Mouse (Mus musculus): ENCODE data around the gene Fbxo36. TPM values are rescaled to one million over a fixed set of nuclear protein-coding genes. Genes with fewer than 3 reads are reported as not detected.

Fbxo36 gene
- total RNA-seq, 2 experiments from 2014 or later = 3.0 to 3.6 TPM

DNA sequence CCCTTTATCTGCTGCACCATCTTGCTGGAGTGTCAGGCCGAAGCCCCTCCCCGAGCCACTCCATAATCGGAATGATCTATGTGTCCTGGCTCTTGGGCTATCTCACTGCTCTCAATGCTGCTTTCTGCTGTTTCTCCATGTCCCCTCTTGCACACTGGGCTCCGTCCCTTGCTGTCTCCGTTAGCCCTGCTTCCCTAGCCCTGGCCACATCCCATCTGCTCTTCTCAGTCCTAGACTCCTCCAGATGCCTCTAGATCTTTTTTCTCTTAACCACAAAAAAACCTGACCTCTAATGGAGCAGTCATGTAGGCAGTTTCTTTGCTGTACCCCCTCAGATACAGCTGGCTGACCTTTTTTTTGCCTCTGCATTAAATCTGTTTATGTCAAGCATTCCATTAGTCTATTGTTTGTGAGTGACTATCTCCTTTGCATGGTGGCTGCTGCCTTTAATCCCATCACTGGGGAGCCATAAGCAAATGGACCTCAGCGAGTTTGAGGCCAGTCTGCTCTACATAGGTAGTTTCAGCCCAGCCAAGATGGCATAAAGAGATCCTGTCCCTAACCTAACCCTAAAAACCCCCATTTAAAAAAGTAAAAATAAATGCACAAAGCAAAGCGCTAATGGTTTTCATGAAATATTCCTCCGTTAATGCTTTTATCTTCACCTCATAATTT lies 49.8 kb downstream of the Fbxo36 start:
- no peak for DNase-seq (ENCODE audit: low spot score)

DNA sequence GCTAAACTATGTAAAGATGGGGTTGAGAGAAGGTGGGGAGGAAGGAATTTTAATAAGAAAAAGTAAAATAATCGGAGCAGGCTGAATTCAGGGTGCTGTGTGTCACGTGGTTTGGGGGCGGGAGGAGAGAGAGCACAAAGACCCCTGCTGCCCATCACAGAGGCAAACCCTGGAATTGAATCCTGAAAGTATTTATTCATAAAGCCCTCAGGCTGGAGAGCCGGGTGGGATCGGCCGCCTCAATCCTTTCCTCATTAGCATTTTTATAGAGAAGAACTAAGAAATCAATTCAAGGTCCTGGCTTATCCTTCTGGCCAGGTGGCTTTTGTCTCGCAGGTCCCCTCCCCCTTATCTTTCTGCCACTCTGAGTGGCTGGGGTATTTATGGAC lies 50.4 kb downstream of the Fbxo36 start:
- no peak for DNase-seq (ENCODE audit: low spot score)

DNA sequence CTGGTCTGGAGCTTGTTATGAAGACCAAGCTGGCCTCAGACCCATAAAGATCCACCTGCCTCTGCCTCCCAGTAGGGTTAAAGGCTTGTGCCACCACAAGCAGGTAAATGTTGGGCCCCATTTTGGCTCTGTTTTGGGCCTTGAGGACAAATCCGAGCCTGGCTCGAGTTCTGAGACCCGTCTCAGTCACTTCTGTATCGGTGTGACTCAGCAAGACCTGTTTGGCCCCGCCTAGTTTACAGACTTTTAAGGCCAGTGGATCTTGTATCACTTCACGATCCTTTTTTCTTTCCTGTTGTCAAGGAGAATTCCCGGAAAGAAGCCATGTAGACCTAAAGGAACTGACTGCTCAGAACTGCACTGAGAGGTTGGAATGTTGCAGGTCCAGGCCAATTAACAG lies 50.9 kb downstream of the Fbxo36 start:
- no peak for DNase-seq (ENCODE audit: low spot score)

DNA sequence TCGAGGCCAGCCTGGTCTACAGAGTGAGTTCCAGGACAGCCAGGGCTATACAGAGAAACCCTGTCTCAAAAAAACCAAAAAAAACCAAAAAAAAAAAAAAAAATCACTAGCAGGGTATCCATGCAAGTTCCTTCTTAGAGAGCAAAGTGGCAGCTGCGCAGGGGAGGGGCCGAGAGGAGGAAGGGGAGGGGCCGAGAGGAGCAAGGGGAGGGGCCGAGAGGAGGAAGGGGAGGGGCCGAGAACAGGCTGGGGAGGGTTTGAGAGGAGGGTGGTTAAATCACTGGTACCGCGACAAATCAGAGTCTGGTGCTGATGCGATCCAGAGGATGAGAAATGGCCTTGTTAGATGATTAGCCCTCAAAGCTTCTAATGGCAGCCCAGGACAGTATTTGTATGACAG lies 52.1 kb downstream of the Fbxo36 start:
- DNase-seq (ENCODE audit: low spot score) = no peak

DNA sequence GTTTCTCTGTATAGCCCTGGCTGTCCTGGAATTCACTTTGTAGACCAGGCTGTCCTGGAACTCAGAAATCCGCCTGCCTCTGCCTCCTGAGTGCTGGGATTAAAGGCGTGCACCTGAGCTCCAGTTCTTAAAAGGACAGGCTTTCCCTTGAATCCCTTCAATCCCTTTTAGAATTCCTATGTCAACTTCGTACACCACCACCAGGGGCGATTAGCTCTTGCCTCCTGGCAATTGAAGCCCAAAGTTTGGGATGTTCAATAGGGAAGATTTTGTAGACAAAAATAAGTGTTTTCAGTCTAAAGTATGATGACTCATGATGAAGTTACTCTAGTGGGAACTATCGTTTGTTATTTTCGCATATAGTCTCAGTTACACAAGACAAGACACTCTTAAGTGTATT lies 57.7 kb downstream of the Fbxo36 start:
- DNase-seq (ENCODE audit: low spot score) = no peak

DNA sequence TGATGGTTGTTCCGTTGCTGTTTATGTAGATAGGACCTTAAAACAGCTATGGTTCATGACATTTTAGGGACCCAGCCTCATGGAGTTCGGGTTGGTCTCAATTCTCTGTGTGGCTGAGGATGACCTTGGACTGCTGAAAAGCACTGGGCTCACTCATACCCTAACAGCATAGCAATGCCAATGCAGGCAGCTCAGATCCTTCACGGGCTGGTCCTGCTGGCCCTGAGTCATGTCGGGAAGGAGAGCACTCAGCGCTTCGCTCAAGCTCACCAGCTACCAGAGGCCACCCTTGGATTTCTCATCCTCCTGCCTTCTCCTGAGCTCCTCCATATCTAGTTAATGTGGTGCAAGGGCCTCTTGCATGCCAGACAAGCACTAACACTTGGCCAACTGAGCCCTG lies 59.5 kb downstream of the Fbxo36 start:
- DNase-seq (ENCODE audit: low spot score) = no peak

DNA sequence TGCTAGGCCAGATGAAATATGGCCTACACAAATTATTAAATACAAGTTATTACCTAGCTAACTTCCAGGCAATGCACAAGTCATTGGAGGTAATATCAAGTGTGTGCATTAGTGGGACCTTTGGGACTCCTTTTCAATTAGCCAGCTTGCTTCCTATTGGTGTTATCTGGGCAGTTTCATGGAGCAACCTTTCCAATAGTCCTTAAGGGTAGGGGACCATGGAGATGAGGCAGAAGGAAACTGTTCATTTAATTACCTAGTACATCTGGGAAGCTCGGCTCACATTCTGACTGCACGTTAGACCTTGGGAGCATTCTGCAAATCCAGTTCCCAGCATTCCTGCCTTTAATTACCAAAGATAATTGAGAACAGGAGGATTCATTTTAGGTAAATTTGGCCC lies 64.8 kb downstream of the Fbxo36 start:
- no peak for DNase-seq (ENCODE audit: low spot score)

DNA sequence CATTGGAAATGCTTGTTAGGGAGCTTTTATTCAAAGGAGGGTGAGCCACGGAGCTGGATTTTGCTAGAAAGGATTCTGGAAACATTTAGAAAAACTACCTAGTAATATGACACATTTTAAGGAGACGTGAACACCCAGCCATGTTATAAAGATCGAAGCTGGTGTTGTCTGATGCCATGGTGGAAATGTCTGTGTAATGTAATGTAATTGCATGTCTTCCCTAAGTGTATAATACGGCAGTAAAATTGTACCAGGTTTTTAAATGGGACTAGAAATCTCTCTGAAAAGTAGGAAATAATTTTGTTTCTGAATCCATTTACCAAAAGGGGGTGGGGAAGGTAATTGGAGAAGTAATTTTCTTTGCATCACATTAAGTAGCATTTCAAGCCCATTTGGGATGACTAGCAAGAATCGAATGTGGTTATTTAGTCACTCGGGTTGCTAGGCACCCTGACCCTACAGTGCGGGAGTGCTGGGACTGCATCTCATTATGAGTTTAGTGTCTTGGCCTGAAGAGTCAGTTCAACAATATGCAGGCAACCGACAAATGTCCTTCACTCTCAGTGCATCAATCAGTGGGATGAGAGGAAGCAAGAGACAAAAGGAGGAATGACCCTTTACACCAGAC lies 70.7 kb downstream of the Fbxo36 start:
- DNase-seq (ENCODE audit: low spot score) = no peak

DNA sequence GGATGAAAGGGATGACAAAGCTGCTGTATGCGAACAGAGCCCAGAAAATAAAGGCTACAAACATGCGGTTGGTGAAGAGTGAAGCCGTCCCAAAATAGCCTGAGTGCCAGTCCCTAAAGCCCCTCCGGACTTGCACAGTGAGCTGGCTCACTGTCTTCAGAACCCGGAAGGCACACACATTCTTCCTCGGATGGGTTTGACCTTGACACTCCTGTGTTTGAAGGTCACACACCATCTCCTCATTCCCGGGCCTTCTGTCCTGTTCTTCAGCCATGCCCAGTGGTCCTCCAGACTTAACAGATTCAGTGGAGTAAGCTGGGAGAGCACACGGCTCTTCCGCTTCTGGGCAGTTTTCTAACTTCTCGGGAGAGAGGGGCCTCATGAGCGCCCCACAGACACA lies 72.9 kb downstream of the Fbxo36 start:
- no peak for DNase-seq (ENCODE audit: low spot score)

DNA sequence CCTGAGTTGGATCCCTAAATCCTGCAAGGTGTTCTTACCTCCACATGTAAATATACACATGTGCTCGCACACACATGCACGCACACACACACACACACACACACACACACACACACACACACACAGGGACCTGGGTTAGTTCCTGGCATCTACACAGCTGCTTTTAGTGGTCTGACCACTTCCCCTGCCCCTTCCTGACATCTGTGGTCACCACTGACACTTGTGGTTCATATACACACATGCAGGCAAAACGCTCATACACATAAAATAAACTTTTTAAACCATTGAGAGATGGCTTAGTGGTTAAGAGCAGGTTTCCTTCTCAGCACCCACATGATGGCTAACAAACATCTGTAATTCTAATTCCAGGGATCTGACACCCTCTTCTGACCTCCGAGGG lies 75.4 kb downstream of the Fbxo36 start:
- no peak for DNase-seq (ENCODE audit: low spot score)

DNA sequence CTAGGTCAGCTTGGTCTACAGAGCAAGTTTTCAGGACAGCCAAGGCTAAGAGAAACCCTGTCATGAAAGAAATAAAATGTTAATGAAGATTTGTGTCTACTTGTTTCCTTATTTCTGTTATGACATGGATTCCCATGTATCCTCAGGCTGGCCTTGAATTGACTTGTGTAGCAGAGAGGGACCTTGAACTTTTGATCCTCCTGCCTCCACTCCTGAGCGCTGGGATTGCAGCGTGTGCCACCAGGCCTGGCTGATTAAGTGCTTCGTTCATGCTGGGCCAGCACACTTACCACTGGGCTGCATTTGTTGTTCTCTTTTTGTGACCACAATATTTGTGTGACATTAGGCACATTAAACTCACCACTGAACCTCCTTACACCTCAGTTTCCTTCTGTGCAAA lies 79.2 kb downstream of the Fbxo36 start:
- DNase-seq (ENCODE audit: low spot score) = no peak

DNA sequence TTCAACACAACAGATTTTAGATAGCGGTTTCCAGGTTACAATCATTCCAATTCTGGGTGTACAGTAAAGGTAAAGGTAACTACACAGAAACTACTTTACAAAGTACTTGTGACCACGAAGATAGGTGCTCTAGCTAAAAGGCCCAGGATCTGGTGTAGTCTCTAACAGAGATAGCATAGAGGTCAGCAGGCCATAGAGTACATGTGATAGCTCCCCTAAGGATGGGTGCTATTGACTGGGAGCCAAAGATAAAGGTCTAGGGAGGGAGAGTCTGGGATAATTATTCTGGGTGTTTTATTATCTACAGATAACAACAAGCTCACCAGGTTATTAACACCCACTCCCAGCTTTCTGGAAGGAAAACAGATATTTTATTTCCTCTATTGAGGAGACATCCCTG lies 83.8 kb downstream of the Fbxo36 start:
- DNase-seq (ENCODE audit: low spot score) = no peak

DNA sequence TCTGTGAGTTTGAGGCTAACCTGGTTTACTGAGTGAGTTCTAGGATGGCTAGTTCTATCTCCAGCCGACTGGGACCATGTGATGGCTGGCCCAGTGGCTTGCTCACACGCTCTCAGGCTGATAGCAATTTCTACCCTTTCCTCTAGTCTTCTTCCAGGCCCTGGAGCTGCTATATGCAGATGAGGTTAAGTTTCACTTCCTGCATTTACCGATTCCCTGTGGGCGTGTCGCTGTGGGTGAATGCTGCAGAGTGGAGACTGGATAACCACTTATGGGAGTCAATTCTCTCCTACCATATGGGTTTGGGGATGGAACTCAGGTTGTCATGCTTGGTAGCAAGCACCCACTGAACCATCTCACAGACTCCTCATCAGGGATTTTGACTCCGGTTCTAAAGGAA lies 84.5 kb downstream of the Fbxo36 start:
- DNase-seq (ENCODE audit: low spot score) = no peak

DNA sequence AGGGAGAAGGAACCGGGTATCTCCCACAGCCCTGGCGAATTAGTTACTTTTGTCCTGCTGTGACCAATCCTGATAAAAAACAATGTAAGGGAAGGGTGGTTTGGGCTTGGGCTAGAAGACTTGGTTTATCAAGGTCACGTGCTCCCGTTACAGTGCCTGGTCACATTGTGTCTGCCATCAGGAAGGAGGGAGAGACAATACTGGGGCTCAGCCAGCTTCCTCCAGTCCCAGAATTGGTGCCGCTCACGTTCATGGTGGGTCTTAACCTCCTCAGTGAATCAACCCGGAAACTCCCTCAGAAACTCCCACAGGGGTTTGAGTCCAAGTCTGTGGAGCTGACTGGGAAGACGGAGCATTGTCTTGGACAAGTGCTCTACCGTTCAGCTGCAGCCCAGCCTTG lies 86.0 kb downstream of the Fbxo36 start:
- DNase-seq (ENCODE audit: low spot score) = no peak

DNA sequence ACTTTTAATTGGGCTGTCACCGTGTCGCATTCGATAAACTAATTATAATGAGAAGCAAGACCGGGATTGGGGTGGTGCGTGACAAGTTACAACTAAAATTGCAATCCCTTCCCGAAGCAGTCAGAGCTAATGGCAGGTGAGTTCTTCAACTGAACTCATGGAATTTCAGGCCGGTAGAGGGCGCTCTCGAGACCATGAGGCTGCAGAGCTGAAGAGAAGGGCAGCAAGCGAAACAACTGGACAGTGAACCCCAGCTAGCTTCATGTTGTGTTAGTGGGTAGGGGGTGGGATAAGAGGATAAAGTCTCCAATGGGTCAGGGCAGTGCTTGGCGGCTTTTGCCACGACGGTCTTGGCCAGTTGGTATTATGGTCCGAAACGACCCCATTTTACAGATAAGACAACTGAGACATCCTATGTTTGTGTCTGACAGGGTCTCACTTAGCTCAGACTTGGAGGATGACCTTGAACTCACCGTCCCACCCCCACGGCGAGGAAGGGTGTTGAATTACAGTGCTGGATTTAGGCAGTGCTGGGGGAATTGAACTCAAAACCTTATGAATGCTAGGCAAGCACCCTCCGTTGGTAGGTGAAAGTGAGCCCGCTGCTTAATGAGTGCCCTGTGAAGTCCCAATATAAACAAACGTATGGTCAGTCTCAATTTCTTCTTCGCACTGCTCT lies 94.0 kb downstream of the Fbxo36 start:
- peak; percentile 52 for DNase-seq (ENCODE audit: low spot score)

DNA sequence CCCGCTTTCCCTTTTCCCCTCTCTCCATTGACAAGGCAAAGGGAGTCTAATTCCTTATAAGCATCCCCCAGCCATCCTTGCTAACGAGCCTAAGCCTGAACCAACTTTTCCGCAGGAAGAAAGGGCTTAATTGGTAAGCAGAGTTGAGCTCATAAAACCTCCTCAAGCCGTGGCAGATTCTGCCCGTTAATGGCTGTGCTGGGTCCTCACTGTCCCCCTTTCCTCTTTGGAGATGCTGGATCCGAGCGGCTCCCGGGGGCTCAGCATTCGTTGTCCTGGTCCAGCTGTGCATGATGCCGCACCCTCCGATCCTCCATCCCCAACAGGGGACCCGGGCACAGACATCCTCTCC lies 94.5 kb downstream of the Fbxo36 start:
- no peak for DNase-seq (ENCODE audit: low spot score)

DNA sequence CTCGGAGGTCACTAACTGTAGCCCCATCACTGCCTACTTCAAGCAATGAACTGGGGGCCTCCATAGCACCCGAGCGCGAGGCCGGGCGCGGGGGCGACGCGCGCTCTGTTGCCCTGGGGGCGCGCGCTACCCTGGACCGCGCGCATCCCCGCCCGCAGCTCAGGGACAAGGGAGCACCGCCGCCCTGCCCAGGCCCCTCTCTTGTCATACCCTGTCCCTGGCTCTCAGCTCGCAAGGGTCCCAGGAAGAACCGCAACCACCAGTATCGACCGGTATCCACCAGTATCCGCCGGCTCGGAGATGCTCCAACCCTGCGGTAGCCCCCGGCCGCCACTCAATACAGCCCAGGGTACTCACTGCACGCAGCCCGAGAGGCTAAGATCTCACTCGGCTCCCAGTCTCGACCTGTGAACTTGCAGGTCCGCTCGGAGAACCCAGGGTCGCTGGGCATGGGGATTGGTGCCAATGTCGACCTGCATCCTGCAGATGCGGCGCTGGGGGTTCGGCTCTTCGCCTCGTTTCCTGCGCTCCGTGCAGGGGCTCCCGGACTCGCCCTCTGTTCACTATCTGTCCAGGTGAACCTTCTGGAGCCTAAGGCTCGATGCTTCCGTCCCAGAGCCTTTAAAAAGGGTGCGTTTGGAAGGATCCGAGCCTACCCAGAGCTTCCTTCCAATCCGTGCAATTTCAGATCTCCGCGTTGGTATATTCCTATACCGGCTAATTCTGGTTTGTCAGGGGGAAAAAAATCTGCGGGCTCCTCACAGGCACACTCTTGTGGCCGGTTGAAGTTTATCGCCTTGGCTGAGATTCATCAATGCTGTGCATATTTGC lies 95.1 kb downstream of the Fbxo36 start, which contains the start of gene Slc16a14:
TSS of gene Slc16a14 (minus strand) at position 632 of the 831 bp plus-strand sequence.
- no peak for DNase-seq (ENCODE audit: low spot score)

DNA sequence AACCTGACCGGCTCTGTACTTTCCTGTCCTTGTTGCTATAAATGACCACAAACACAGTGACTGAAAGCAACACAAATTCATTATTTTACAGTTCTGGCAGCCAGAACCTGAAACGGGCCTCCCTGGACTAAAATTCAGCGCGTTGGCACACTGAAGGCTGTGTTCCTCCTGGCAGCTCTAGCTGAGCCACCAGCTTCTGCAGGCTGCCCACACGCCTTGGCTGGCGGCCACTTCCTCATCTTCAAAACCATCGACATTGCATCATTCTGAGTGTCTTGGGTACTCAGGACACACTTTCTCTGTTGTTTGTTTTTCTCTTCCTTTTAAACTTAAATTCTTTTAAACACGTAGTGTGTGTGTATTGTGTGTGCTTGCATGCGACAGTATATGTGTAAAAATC lies 96.0 kb downstream of the Fbxo36 start:
- peak; percentile 15 for DNase-seq (ENCODE audit: low spot score)

DNA sequence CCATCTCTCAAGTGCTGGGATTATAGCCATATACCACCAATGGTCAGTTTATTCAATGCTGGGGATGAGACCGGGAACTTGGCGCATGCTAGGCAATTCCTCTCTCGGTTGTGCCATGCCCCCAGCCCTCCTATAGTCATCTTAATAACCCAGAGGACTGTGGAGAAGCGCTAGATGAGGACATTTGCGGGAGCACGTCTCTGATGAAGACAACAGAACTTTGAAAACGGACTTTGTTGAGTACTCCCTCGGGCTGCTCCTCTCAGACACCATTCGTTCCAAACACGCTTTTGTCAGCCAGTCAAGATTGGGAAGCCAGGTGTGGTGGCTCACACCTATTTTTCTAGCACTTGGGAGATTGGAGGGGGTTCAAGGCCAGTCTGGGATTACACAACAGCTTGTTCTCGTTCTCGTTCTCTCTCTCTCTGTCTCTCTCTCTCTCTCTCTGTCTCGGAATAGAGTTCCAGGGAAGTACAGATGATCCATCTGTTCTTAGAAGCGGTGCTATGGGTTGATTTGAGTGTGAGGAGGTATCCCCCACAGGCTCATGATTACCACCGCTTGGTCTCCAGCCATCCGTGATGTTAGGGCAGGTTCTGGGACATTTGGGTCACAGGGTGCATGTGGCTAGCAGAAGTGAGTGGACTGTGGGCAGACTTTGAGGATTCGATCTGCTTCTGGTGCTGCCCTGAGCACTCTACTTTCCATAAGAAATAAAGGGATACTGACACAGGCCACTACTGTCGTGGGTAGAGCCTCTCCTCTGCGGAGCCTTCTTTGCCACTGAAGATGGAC lies 97.3 kb downstream of the Fbxo36 start:
- DNase-seq (ENCODE audit: low spot score) = no peak

DNA sequence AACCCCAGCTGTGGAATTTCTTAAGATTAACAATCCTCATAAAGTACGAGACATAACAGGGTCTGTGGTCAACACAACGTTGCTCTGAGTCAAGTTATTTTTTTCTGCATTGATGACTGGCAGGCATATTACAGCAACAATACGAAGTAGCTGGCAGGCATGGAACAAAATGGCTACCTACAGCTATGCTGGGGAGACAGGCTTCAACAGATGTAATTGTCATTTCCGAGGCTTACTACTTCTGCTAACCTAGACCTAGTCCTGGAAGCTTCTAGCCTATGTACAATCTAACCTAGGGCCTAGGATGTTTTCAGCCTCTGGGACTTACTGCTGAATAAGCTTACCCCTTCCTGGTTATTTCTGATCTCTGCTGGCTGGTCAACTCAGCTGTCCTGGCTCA lies 99.8 kb downstream of the Fbxo36 start:
- no peak for DNase-seq (ENCODE audit: low spot score)

DNA sequence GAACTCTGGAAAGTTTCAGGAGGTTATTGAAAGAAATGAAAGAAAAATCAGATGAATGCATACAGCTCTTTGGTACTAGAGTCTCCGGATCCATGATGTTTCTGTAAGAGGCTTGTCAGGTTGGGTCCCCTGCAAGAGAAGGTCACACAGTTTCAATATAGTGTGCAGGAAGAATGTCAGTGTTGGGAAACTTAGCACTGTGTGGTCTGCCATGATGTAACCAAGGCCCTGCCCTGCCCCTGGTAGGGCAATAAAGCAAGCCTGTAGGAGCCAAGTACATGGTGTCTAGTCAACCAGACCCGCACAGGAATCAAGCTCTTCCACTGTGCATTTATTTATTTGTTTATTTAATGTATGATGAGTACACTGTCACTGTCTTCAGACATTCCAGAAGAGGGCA lies 100.7 kb downstream of the Fbxo36 start:
- no peak for DNase-seq (ENCODE audit: low spot score)

Measured in gastrocnemius, adult 18-20 months (tissue).